ENCODE assay signal across 8 mouse cellular contexts in the genomic region with DNA sequence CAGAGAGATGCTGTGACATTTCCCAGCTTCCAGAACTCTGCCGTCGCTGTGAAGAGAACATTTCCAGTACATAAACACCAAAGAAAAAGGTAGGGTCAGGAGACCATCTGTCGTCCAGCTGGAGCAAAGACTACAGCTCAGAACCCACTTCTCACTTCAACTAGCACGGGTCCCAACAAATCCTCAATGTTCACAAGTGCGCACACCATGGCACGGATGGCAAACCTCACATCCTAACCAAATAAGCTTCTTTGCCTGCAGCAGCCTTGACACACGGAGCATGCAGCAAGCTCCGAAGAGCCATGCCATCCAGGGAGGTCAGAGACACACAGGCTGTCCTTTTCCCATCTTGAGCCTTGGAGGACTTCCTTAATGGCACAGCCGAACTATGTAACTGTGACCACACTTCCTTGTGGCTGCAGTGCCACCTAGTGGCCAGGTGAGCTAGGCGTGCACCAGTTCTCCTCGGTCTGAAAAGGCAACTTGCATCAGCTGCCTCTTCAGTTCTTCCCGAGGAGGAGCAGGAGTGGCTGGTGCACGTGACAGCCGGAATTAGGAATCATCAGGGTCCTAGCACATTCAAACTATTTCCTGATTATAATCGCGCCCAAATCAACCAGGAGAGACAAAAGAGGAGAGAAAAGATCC.
DNase-seq lines count a peak whose midpoint lies in the region; ATAC-seq and TF ChIP-seq lines count a peak whose summit lies in the region.

No protein-coding gene starts in this region.

- ATAC-seq in embryonic facial prominence, embryonic 15.5 days (ENCODE audit: insufficient number of reproducible peaks, low FRiP score, low TSS enrichment, low read depth), result peak; percentile 67; the same call in 1 of the 2 replicates
- ATAC-seq in kidney, embryonic 16.5 days (ENCODE audit: low FRiP score, low TSS enrichment), result peak; percentile 86; the same call in 1 of the 2 replicates

- H3K4me2 ChIP-seq in embryonic facial prominence, embryonic 15.5 days (replicated peaks), result no peak overlapping the region
- no peak overlapping the region for H3K4me2 ChIP-seq in kidney, embryonic 16.5 days (replicated peaks; ENCODE audit: low read depth, low read length)

- no peaks in the 10 kb centered on the region for H3K27me3 ChIP-seq in embryonic facial prominence, embryonic 15.5 days
- no peaks in the 10 kb centered on the region for H3K27me3 ChIP-seq in heart, embryonic 10.5 days (ENCODE audit: insufficient read depth, poor library complexity, severe bottlenecking)
- peaks cover 9% of the 10 kb centered on the region for H3K27me3 ChIP-seq in kidney, embryonic 16.5 days (ENCODE audit: insufficient read depth, low read length)

- peak; percentile 61 to 65 for DNase-seq in B cell, adult 2 months
- DNase-seq in heart, embryonic 10.5 days (ENCODE audit: low spot score), result peak; percentile 81
- DNase-seq in liver, result peak; percentile 77
- peak; percentile 65 for DNase-seq in naive thymus-derived CD4-positive, alpha-beta T cell, adult 2 months (ENCODE audit: low read depth)
- DNase-seq in spleen, postnatal 4 days (ENCODE audit: low spot score in 2 of 2), result peak; percentile 64 to 89

- H3K9ac ChIP-seq in embryonic facial prominence, embryonic 15.5 days, result no peak overlapping the region
- no peak overlapping the region for H3K9ac ChIP-seq in kidney, embryonic 16.5 days (replicated peaks; ENCODE audit: low read length)

- TF ChIP-seq POLR2A in bone marrow macrophage, adult 2 months (IDR thresholded peaks at IDR 0.05; ENCODE audit: borderline replicate concordance, low read depth, low read length), result no peak

- no peaks in the 10 kb centered on the region for H3K9me3 ChIP-seq in embryonic facial prominence, embryonic 15.5 days (replicated peaks)
- no peaks in the 10 kb centered on the region for H3K9me3 ChIP-seq in heart, embryonic 10.5 days
- H3K9me3 ChIP-seq in kidney, embryonic 16.5 days (ENCODE audit: low read length), result no peaks in the 10 kb centered on the region

- H3K36me3 ChIP-seq in embryonic facial prominence, embryonic 15.5 days, result no peaks in the 10 kb centered on the region
- no peaks in the 10 kb centered on the region for H3K36me3 ChIP-seq in heart, embryonic 10.5 days
- no peaks in the 10 kb centered on the region for H3K36me3 ChIP-seq in kidney, embryonic 16.5 days (ENCODE audit: insufficient read depth, low read length)

- WGBS in embryonic facial prominence, embryonic 15.5 days, result 30% methylated on average over 16 of the region's 16 CpGs
- WGBS in heart, embryonic 10.5 days, result 34% methylated on average over 16 of the region's 16 CpGs
- 29% methylated on average over 16 of the region's 16 CpGs for WGBS in kidney, embryonic 16.5 days

- H3K4me1 ChIP-seq in bone marrow macrophage, adult 2 months (ENCODE audit: control insufficient read depth, insufficient read depth, low read length), result no peaks in the 10 kb centered on the region
- no peaks in the 10 kb centered on the region for H3K4me1 ChIP-seq in embryonic facial prominence, embryonic 15.5 days
- 0 out of 2 replicates have a peak, but pooled peaks cover 3% of the 10 kb centered on the region for H3K4me1 ChIP-seq in heart, embryonic 10.5 days
- 0 out of 2 replicates have a peak, but pooled peaks cover 3% of the 10 kb centered on the region for H3K4me1 ChIP-seq in kidney, embryonic 16.5 days (ENCODE audit: insufficient read depth, low read length)

- H3K4me3 ChIP-seq in bone marrow macrophage, adult 2 months (ENCODE audit: insufficient read depth, low read length), result no peak overlapping the region
- H3K4me3 ChIP-seq in embryonic facial prominence, embryonic 15.5 days (replicated peaks), result no peak overlapping the region
- no peak overlapping the region for H3K4me3 ChIP-seq in heart, embryonic 10.5 days
- no peak overlapping the region for H3K4me3 ChIP-seq in kidney, embryonic 16.5 days (ENCODE audit: low read length)

- TF ChIP-seq CTCF in bone marrow macrophage, adult 2 months (IDR thresholded peaks at IDR 0.05; ENCODE audit: low read depth, low read length), result 0 out of 2 replicates have a peak, but pooled peaks have one; percentile 40

- no peak overlapping the region for H3K27ac ChIP-seq in bone marrow macrophage, adult 2 months (ENCODE audit: insufficient read depth, low read depth, low read length)
- no peak overlapping the region for H3K27ac ChIP-seq in embryonic facial prominence, embryonic 15.5 days (replicated peaks)
- no peak overlapping the region for H3K27ac ChIP-seq in heart, embryonic 10.5 days
- no peak overlapping the region for H3K27ac ChIP-seq in kidney, embryonic 16.5 days (ENCODE audit: low read length)
